Mouse (Mus musculus): ENCODE measurements around the gene Rsph14. TPM values are rescaled to one million over a fixed set of nuclear protein-coding genes. Genes with fewer than 3 reads are reported as not detected.
"Not testable (repeated sequence)": the region's sequence is repeated elsewhere in the genome, so short reads cannot be mapped to it uniquely, and the experiment has no call there.

The Rsph14 gene
- polyA plus RNA-seq, 1 experiment: not detected

DNA sequence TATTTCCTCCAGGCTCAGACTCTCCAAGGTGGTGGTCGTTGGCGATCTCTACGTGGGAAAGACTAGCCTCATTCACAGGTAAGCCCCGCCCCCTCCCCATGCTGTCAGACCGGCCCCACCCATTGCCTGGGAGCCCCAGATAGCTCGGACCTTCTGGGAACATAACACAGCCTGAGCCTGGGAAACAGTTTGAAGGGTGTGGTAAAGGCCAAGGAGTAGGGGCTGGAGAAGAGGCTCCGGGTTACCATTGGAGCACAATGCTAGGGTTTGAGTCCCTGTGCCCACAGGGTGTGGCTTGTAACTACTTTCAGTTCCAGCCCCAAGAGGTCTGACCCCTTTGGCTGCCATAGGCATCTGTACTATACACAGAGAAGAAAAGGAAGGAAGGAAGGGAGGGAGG lies 12.1 kb upstream of the Rsph14 start:
- Histone ChIP-seq H3K27me3 (ENCODE audit: control insufficient read depth) (no peaks in the 10 kb centered on the region), H3K4me3 (replicated peaks) (no peak overlapping the region), H3K9me3 (ENCODE audit: control insufficient read depth, low read length) (no peaks in the 10 kb centered on the region), H3K4me1 (ENCODE audit: control insufficient read depth) (peaks cover 20% of the 10 kb centered on the region), H3K36me3 (ENCODE audit: control insufficient read depth) (no peaks in the 10 kb centered on the region; the same call in 1 of the 2 replicates)
- TF ChIP-seq GATA1 (IDR thresholded peaks at IDR 0.05; ENCODE audit: low read length) (no peak), TAL1 (IDR thresholded peaks at IDR 0.05; ENCODE audit: low read length) (no peak)

DNA sequence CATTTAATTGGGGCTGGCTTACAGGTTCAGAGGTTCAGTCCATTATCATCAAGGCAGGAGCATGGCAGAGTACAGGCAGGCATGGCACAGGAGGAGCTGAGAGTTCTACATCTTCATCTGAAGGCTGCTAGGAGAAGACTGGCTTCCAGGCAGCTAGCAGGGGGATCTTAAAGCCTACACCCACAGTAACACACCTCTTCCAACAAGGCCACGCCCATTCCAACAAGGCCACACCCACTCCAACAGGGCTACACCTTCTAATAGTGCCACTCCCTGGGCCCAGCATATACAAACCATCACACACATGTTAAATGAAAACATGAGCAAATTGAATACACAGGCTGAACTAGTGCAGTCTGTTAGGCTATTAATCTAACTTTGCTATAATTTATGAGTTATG lies 9.7 kb upstream of the Rsph14 start:
- H3K9me3 ChIP-seq (ENCODE audit: control insufficient read depth, low read length); H3K36me3 ChIP-seq (ENCODE audit: control insufficient read depth); H3K4me3 ChIP-seq (replicated peaks); H3K27me3 ChIP-seq (ENCODE audit: control insufficient read depth): not testable (repeated sequence)
- H3K4me1 ChIP-seq (ENCODE audit: control insufficient read depth): peaks cover 22% of the 10 kb centered on the region

DNA sequence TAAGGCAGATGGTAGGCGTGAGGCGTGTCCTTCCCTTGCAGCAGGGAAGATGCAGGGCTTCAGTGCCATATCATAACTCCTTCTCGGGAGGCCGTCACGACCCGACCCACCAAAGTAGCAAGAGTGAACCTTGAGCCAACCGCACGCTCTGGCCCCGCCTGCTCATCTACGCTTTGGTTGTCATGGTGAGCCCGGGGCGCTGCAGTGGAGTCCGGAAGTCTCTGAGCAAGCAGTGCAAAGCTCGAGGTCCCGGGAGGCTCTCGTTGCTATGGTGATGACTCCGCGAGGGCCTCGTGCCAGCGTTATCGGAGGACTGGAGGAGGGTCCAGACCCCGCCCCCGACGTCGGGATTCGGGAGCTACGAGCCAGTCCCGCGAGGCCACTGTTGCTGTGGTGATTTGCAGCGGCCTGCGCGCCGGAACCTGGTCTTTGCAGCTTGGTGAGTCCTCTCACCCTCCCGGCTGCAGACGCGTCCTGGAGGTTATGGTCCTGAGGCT lies 4.5 kb upstream of the Rsph14 start, which contains the start of gene Rab36:
Gene Rab36, plus strand, starts transcription at position 176 of the 497 bp plus-strand sequence.
- Histone ChIP-seq H3K9me3 (ENCODE audit: control insufficient read depth, low read length) (no peaks in the 10 kb centered on the region), H3K4me3 (replicated peaks) (peak within 1 kb of the TSS; percentile 19), H3K4me1 (ENCODE audit: control insufficient read depth) (peaks cover 10% of the 10 kb centered on the region), H3K36me3 (ENCODE audit: control insufficient read depth) (no peaks in the 10 kb centered on the region), H3K27me3 (ENCODE audit: control insufficient read depth) (peaks cover 6% of the 10 kb centered on the region)
- TF ChIP-seq GATA1 (IDR thresholded peaks at IDR 0.05; ENCODE audit: low read length) (no peak), TAL1 (IDR thresholded peaks at IDR 0.05; ENCODE audit: low read length) (no peak)

DNA sequence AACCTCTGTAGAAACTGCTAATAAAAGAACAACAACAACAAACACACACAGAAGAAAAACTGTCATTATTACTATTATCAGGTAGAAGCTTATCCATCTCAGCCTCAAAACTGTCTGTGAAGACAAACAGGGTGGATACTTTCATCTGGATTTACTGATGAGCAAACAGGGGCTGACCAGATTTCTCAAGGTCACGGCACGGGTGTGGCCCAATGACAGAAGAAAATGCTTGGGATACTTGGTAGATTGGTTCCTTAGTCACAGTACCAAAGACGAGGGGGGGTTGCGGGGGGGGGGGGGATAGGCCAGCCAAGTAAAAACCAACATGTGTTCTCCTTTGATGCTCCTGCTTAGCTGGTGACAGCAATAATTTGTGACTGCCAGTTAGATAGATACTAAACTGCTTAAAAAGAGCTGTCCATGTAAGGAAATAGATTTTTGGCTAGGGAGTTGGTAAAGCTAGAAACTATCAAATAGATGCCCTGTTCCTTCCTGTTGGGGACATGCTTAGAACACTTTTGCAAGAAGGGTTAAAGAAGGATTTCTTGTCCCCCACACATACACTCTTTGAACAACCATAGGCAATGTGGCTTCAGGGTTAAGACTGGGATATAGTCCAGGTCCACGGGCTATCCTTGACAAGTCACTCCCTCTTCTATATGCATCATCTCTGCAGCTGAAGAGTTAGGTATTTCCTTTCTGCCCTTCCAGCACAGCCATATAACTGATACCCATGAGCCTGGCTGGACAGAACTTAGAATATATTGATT lies 856 bp downstream of the Rsph14 start:
- no peaks in the 10 kb centered on the region for H3K9me3 ChIP-seq (ENCODE audit: control insufficient read depth, low read length)
- TF ChIP-seq TAL1 (IDR thresholded peaks at IDR 0.05; ENCODE audit: low read length) (no peak), GATA1 (IDR thresholded peaks at IDR 0.05; ENCODE audit: low read length) (no peak)
- H3K4me3 ChIP-seq (replicated peaks): no peak overlapping the region
- no peaks in the 10 kb centered on the region for H3K4me1 ChIP-seq (ENCODE audit: control insufficient read depth)
- no peaks in the 10 kb centered on the region for H3K36me3 ChIP-seq (ENCODE audit: control insufficient read depth)
- no peaks in the 10 kb centered on the region for H3K27me3 ChIP-seq (ENCODE audit: control insufficient read depth)

DNA sequence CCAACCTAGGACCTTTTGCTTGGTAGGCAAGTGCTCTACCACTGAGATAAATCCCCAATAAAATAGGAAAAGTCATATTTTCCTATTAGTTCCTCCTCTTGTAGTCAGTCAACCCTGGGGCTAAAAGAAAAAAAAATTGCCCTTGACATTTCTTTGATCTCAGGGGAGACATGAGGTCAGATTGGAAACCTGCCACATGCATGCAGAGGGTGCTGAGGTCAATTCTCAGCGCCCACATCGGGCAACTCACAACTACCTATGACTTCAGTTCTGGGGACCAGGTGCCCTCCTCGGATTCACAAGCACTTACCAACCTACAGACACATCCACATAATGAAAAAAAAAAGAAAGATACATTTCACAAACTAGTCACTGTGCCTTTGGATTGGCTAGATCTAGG lies 2.2 kb downstream of the Rsph14 start:
- Histone ChIP-seq H3K4me3 (replicated peaks) (no peak overlapping the region), H3K9me3 (ENCODE audit: control insufficient read depth, low read length) (no peaks in the 10 kb centered on the region), H3K36me3 (ENCODE audit: control insufficient read depth) (no peaks in the 10 kb centered on the region)

DNA sequence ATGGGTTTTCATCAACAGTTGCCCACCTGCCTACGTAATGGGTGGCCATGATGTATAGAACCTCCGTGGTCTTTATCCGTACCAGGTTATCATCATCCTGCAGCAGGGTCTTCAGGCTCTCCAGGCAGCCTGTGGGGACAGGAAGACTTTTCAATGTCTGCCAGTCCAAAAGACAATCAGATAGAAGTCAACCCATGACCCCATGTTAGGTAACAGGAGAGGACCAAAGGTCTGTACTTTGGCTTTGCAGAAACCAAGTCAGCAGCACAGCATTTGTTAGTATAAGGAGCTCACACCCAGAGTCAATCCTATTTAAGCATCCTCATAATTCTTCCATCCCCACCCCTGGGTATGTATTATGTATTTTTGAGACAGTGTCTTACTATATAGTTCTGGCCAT lies 2.7 kb downstream of the Rsph14 start:
- H3K9me3 ChIP-seq (ENCODE audit: control insufficient read depth, low read length): no peaks in the 10 kb centered on the region
- no peak overlapping the region for H3K4me3 ChIP-seq (replicated peaks)
- H3K36me3 ChIP-seq (ENCODE audit: control insufficient read depth): no peaks in the 10 kb centered on the region

More for the DNA sequence above, 2.2 kb downstream of the Rsph14 start:
- no peak for TF ChIP-seq TAL1 (IDR thresholded peaks at IDR 0.05; ENCODE audit: low read length)
- no peak for TF ChIP-seq GATA1 (IDR thresholded peaks at IDR 0.05; ENCODE audit: low read length)
- Histone ChIP-seq H3K4me1 (ENCODE audit: control insufficient read depth) (no peaks in the 10 kb centered on the region), H3K27me3 (ENCODE audit: control insufficient read depth) (no peaks in the 10 kb centered on the region)

DNA sequence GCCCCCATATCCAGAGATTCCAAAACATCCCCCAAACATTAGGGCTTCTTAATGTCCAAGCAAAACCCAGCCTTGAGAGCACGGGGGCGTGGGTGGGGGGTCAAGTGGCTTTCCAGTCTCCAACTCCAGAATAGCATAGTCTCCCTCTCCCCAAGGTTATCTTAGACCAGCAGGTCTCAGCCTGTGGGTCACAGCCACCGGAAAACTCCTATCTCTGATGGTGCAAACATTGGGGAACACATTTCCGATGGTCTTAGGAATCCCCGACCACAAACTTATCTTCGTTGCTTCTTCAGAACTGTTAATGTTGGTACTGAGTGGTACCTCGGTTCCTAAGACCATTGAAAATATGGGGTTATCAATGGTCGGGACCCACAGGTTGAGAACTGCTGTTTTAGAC lies 3.6 kb downstream of the Rsph14 start:
- Histone ChIP-seq H3K27me3 (ENCODE audit: control insufficient read depth) (no peaks in the 10 kb centered on the region), H3K4me3 (replicated peaks) (no peak overlapping the region), H3K9me3 (ENCODE audit: control insufficient read depth, low read length) (no peaks in the 10 kb centered on the region), H3K4me1 (ENCODE audit: control insufficient read depth) (no peaks in the 10 kb centered on the region), H3K36me3 (ENCODE audit: control insufficient read depth) (no peaks in the 10 kb centered on the region)
- no peak for TF ChIP-seq TAL1 (IDR thresholded peaks at IDR 0.05; ENCODE audit: low read length)
- TF ChIP-seq GATA1 (IDR thresholded peaks at IDR 0.05; ENCODE audit: low read length): no peak

More for the DNA sequence above, 2.7 kb downstream of the Rsph14 start:
- no peak for TF ChIP-seq GATA1 (IDR thresholded peaks at IDR 0.05; ENCODE audit: low read length)
- TF ChIP-seq TAL1 (IDR thresholded peaks at IDR 0.05; ENCODE audit: low read length): no peak
- Histone ChIP-seq H3K4me1 (ENCODE audit: control insufficient read depth) (no peaks in the 10 kb centered on the region), H3K27me3 (ENCODE audit: control insufficient read depth) (no peaks in the 10 kb centered on the region)

DNA sequence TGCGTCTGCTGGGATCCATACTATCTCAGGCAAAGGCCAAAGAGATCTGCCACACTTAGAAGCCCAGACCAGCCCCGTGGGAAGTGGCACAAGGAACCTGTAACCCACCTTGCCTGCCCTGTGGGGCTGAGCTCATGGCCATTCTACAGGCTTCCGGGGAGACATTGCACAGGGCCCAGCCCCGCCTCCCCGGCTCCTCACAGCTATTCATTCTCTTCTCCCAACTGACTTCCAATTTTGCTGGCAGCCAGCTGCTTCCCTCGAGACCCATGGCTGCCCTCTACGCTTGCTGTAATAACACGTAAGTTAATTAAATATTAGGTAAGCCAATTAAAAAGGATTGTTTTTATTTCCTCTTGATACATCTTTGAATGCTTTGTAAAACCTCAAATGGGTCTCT lies 5.9 kb downstream of the Rsph14 start:
- no peaks in the 10 kb centered on the region for H3K4me1 ChIP-seq (ENCODE audit: control insufficient read depth)
- TF ChIP-seq TAL1 (IDR thresholded peaks at IDR 0.05; ENCODE audit: low read length) (no peak), GATA1 (IDR thresholded peaks at IDR 0.05; ENCODE audit: low read length) (no peak)
- H3K4me3 ChIP-seq (replicated peaks): no peak overlapping the region
- H3K36me3 ChIP-seq (ENCODE audit: control insufficient read depth): no peaks in the 10 kb centered on the region
- peaks cover 6% of the 10 kb centered on the region; the same call in 1 of the 2 replicates for H3K9me3 ChIP-seq (ENCODE audit: control insufficient read depth, low read length)
- H3K27me3 ChIP-seq (ENCODE audit: control insufficient read depth): no peaks in the 10 kb centered on the region

DNA sequence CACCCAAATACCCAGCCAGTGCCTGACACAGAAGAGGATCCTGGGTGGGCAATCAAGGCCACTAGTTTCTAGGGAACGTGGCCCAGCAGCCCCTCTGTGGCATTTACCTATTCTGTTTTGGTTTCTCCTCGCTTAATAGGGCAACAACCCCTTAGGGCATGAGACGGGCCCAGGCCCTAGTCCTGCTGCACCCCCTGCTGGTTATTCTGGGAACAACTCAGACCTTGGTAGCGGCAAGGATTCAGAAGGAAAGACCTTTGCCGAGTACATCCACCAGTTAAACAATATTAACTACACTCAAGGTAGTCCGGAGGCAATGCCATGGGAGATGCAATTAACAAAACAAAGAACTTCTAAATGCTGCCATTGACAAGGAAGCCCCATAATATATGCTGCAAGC lies 11.2 kb downstream of the Rsph14 start:
- H3K27me3 ChIP-seq (ENCODE audit: control insufficient read depth): no peaks in the 10 kb centered on the region

More for the DNA sequence above, 11.2 kb downstream of the Rsph14 start:
- no peak for TF ChIP-seq GATA1 (IDR thresholded peaks at IDR 0.05; ENCODE audit: low read length)
- Histone ChIP-seq H3K36me3 (ENCODE audit: control insufficient read depth) (no peaks in the 10 kb centered on the region), H3K4me1 (ENCODE audit: control insufficient read depth) (no peaks in the 10 kb centered on the region), H3K9me3 (ENCODE audit: control insufficient read depth, low read length) (peaks cover 6% of the 10 kb centered on the region; the same call in 1 of the 2 replicates), H3K4me3 (replicated peaks) (no peak overlapping the region)

All from erythroblast, embryonic 14.5 days (primary cell).